Mouse (Mus musculus): ENCODE data around the gene Agap1. TPM values are rescaled to one million over a fixed set of nuclear protein-coding genes. Genes with fewer than 3 reads are reported as not detected.
A peak's percentile ranks its signal among the peaks of the same experiment; 100 is the strongest.

Gene Agap1
- total and polyA plus RNA-seq, 2 experiments from 2014 or later = 40.1 to 108 TPM

DNA sequence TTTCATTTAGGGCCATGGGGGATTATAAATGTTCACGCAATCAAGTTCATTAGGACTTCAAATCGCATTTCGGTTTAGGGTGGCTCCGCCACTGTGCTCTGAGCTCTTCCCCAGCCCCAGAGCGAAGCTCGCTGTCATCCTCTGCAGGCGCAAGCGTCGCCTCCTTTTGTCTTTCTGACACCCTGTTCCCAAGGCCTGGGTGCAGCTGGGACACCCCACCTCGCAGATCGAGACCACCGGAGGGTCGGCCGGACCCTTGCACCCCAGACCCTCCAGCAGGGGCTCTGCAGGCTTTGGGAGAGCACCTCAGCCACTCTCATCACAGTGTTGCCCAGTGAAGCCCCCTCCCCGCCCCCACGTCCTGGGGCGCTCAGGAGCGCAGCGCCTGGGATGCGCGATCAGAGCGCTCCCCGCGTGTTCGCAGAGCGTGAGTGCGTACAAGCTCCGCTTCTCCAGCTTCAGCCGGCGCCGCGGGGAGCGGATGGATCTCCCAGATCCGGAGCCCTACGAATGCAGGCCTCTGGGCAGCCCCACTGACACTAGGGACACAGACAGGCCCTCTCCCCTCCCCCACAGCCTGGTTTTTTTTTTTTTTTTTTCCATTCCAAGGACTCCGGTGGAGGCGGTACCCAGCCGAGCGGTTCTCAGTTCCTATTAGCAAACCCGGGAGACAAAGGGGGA lies 487.2 kb downstream of the Agap1 start:
- H3K27ac ChIP-seq (ENCODE audit: low read depth, low read length) = no peak overlapping the region
- no peaks in the 10 kb centered on the region for H3K36me3 ChIP-seq (ENCODE audit: insufficient read depth)
- peaks cover 85% of the 10 kb centered on the region for H3K27me3 ChIP-seq (ENCODE audit: insufficient read depth, low read length)
- H3K9ac ChIP-seq = 0 out of 2 replicates have a peak overlapping the region, but pooled peaks have one; percentile 22
- no peaks in the 10 kb centered on the region for H3K9me3 ChIP-seq (ENCODE audit: low read length)
- peak overlapping the region; percentile 24 for H3K4me3 ChIP-seq (ENCODE audit: low read depth, low read length)
- DNase-seq = peak; percentile 51
- WGBS = 1% methylated on average over 40 of the region's 40 CpGs
- no peaks in the 10 kb centered on the region for H3K4me1 ChIP-seq (ENCODE audit: insufficient read depth)
- no peak for TF ChIP-seq CTCF (IDR thresholded peaks at IDR 0.05; ENCODE audit: low read depth)
- H3K4me2 ChIP-seq (ENCODE audit: low read depth) = peak overlapping the region; percentile 30
- ATAC-seq = peak; percentile 44

DNA sequence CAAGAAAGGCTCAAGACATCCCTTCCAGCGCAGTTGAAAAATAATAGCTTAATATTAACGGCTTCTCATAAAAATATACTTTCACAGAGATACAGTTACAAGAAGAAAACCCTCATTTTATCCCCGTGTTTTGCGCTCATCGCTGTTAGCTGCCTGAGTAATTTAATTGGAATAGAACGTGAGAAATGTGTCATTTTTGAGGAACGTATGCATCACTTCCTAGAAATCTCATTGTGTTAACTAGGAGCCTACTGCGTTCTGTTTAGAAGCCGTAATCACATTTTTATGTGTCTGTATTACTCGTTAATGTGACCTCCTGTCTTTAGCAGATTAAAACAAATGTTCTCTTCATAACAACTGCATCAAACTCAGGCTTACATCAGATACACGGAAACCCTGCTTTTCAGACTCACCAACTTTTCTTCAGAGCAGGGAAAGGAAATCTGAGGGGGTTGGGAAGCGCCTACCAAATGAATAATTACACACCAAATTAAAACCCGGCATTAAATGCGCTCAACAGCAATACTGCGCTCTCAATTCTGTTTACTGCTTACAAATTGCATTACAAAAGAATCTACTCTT lies 487.9 kb downstream of the Agap1 start:
- peak overlapping the region; percentile 30; the same call in 1 of the 2 replicates for H3K4me2 ChIP-seq (ENCODE audit: low read depth)

DNA sequence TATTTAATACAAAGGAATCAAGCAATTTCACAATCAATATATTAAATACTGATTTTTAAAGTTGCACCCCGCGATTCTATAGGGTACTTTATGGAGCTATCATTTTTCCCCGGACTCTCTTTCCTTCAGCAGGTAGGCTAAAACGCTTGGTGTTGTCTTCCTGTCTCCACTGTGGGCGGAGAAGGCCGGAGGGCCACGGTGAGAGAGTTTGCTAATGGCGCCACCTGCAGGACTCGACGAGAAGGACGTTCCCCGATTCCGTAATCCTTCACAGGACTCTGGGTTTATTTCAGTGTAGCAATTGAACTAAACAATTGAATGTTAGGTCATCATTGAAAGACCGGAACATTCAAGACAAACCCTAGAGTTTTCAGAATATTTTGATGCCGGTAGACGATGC lies 488.6 kb downstream of the Agap1 start:
- Histone ChIP-seq H3K9ac (no peak overlapping the region), H3K9me3 (ENCODE audit: low read length) (no peaks in the 10 kb centered on the region), H3K36me3 (ENCODE audit: insufficient read depth) (no peaks in the 10 kb centered on the region), H3K4me2 (ENCODE audit: low read depth) (no peak overlapping the region), H3K4me1 (ENCODE audit: insufficient read depth) (no peaks in the 10 kb centered on the region), H3K4me3 (ENCODE audit: low read depth, low read length) (no peak overlapping the region), H3K27me3 (ENCODE audit: insufficient read depth, low read length) (peaks cover 80% of the 10 kb centered on the region), H3K27ac (ENCODE audit: low read depth, low read length) (no peak overlapping the region)
- WGBS = 2% methylated on average over 16 of the region's 16 CpGs
- ATAC-seq (peak; percentile 70), DNase-seq (peak; percentile 86)
- TF ChIP-seq CTCF (IDR thresholded peaks at IDR 0.05; ENCODE audit: low read depth) = peak; percentile 87

More for the DNA sequence above, 487.9 kb downstream of the Agap1 start:
- ATAC-seq = no peak
- Histone ChIP-seq H3K27me3 (ENCODE audit: insufficient read depth, low read length) (peaks cover 81% of the 10 kb centered on the region), H3K4me3 (ENCODE audit: low read depth, low read length) (peak overlapping the region; percentile 24), H3K9me3 (ENCODE audit: low read length) (no peaks in the 10 kb centered on the region), H3K4me1 (ENCODE audit: insufficient read depth) (no peaks in the 10 kb centered on the region), H3K27ac (ENCODE audit: low read depth, low read length) (no peak overlapping the region), H3K36me3 (ENCODE audit: insufficient read depth) (no peaks in the 10 kb centered on the region), H3K9ac (no peak overlapping the region)
- WGBS = 2% methylated on average over 15 of the region's 15 CpGs
- no peak for TF ChIP-seq CTCF (IDR thresholded peaks at IDR 0.05; ENCODE audit: low read depth)
- peak; percentile 65 for DNase-seq

All from forebrain, postnatal 0 days (tissue).